In genomic region chr3:143823395-143823777, GRCm38 (mm10) we compare ENCODE assay signal across 31 mouse cellular contexts.
"Had no signal": no experiment of that assay in that cellular context is flagged by ENCODE, and none has a peak within 500 bp of the region (broad histone marks: within the 10 kb centered on the region; RNA-seq: fewer than 3 reads in every experiment).

No protein-coding gene starts in this region.

- H3K9me3 ChIP-seq: limb, embryonic 10.5 days; limb, embryonic 12.5 days; limb, embryonic 13.5 days; limb, embryonic 15.5 days; liver, embryonic 12.5 days; liver, embryonic 13.5 days; liver, embryonic 15.5 days; lung, embryonic 15.5 days; megakaryocyte, embryonic 14.5 days; midbrain, embryonic 10.5 days; midbrain, embryonic 12.5 days; midbrain, embryonic 13.5 days; midbrain, embryonic 15.5 days had no signal

- ATAC-seq: liver, embryonic 12.5 days; liver, postnatal 0 days; lung, postnatal 0 days; midbrain, embryonic 13.5 days; midbrain, embryonic 15.5 days; midbrain, embryonic 16.5 days had no signal

- H3K27ac ChIP-seq: limb, embryonic 10.5 days; limb, embryonic 12.5 days; limb, embryonic 13.5 days; limb, embryonic 15.5 days; liver, embryonic 12.5 days; liver, embryonic 13.5 days; liver, embryonic 14.5 days; liver, embryonic 15.5 days; lung, embryonic 15.5 days; macrophage; midbrain, embryonic 10.5 days; midbrain, embryonic 12.5 days; midbrain, embryonic 13.5 days; midbrain, embryonic 15.5 days had no signal

- DNase-seq: left cerebral cortex, postnatal 4 days; liver; liver, embryonic 13.5 days; liver, postnatal 0 days; lung, adult 18-20 months; lung, adult 2 months; lung, embryonic 14.5 days; lung, postnatal 10 days; lung, postnatal 14 days; lung, postnatal 36 days; lung, postnatal 4 days; midbrain, embryonic 14.5 days had no signal

- H3K4me2 ChIP-seq: limb, embryonic 12.5 days; limb, embryonic 13.5 days; limb, embryonic 15.5 days; liver, embryonic 11.5 days; liver, embryonic 12.5 days; liver, embryonic 13.5 days; liver, embryonic 15.5 days; lung, embryonic 14.5 days; lung, embryonic 15.5 days; midbrain, embryonic 11.5 days; midbrain, embryonic 12.5 days; midbrain, embryonic 13.5 days; midbrain, embryonic 15.5 days had no signal

- H3K4me3 ChIP-seq: limb, embryonic 10.5 days; limb, embryonic 12.5 days; limb, embryonic 13.5 days; limb, embryonic 15.5 days; liver, embryonic 12.5 days; liver, embryonic 13.5 days; liver, embryonic 15.5 days; lung, embryonic 15.5 days; megakaryocyte, embryonic 14.5 days; midbrain, embryonic 10.5 days; midbrain, embryonic 12.5 days; midbrain, embryonic 13.5 days; midbrain, embryonic 15.5 days; myocyte had no signal

- H3K27me3 ChIP-seq: limb, embryonic 15.5 days; liver, embryonic 12.5 days; liver, embryonic 13.5 days; liver, embryonic 15.5 days; lung, embryonic 15.5 days; megakaryocyte, embryonic 14.5 days; midbrain, embryonic 12.5 days; midbrain, embryonic 13.5 days; midbrain, embryonic 15.5 days had no signal

- H3K4me1 ChIP-seq: limb, embryonic 15.5 days; liver, embryonic 12.5 days; liver, embryonic 13.5 days; liver, embryonic 15.5 days; lung, embryonic 15.5 days; megakaryocyte, embryonic 14.5 days; midbrain, embryonic 10.5 days; midbrain, embryonic 12.5 days had no signal

- H3K9ac ChIP-seq: limb, embryonic 12.5 days; limb, embryonic 13.5 days; limb, embryonic 15.5 days; liver, embryonic 12.5 days; liver, embryonic 13.5 days; liver, embryonic 14.5 days; liver, embryonic 15.5 days; liver, postnatal 0 days; lung, embryonic 14.5 days; lung, embryonic 15.5 days; midbrain, embryonic 12.5 days; midbrain, embryonic 13.5 days; midbrain, embryonic 15.5 days had no signal

- H3K36me3 ChIP-seq: limb, embryonic 10.5 days; limb, embryonic 12.5 days; limb, embryonic 13.5 days; limb, embryonic 15.5 days; liver, embryonic 12.5 days; liver, embryonic 13.5 days; liver, embryonic 15.5 days; lung, embryonic 15.5 days; midbrain, embryonic 10.5 days; midbrain, embryonic 12.5 days; midbrain, embryonic 13.5 days; midbrain, embryonic 15.5 days had no signal
